Mouse (Mus musculus): ENCODE data around the gene Abca15. TPM values are rescaled to one million over a fixed set of nuclear protein-coding genes. Genes with fewer than 3 reads are reported as not detected.

Abca15 gene
- polyA plus RNA-seq, 1 experiment, result not detected

GRCm38 (mm10) chr7:120361159-120361558, 32.7 kb downstream of the Abca15 start:
- H3K4me3 ChIP-seq (ENCODE audit: control insufficient read depth, insufficient read depth, low read length), result no peak overlapping the region
- H3K36me3 ChIP-seq (ENCODE audit: control insufficient read depth, insufficient read depth, low read length), result no peaks in the 10 kb centered on the region
- H3K27me3 ChIP-seq (ENCODE audit: control insufficient read depth, insufficient read depth, low read length), result no peaks in the 10 kb centered on the region
- TF ChIP-seq CTCF (IDR thresholded peaks at IDR 0.05; ENCODE audit: borderline replicate concordance, control insufficient read depth, extremely low read depth, insufficient read depth, low read length, poor library complexity), result no peak
- H3K4me1 ChIP-seq (replicated peaks; ENCODE audit: control insufficient read depth, insufficient read depth, low read length), result no peaks in the 10 kb centered on the region
- DNase-seq, result no peak
- H3K27ac ChIP-seq (ENCODE audit: control insufficient read depth, insufficient read depth, low read length), result no peak overlapping the region
- 44% methylated on average over 13 of the region's 13 CpGs for WGBS

GRCm38 (mm10) chr7:120409447-120409846, 81.0 kb downstream of the Abca15 start, which contains the start of gene Abca16:
Gene Abca16 (plus strand): TSS chr7:120409647.
- Histone ChIP-seq H3K27me3 (ENCODE audit: control insufficient read depth, insufficient read depth, low read length) (no peaks in the 10 kb centered on the region), H3K4me1 (replicated peaks; ENCODE audit: control insufficient read depth, insufficient read depth, low read length) (no peaks in the 10 kb centered on the region), H3K36me3 (ENCODE audit: control insufficient read depth, insufficient read depth, low read length) (no peaks in the 10 kb centered on the region), H3K4me3 (ENCODE audit: control insufficient read depth, insufficient read depth, low read length) (no peak within 1 kb of the TSS), H3K27ac (ENCODE audit: control insufficient read depth, insufficient read depth, low read length) (no peak within 1 kb of the TSS)
- 78% methylated on average over 10 of the region's 10 CpGs for WGBS
- TF ChIP-seq POLR2A (IDR thresholded peaks at IDR 0.05; ENCODE audit: control insufficient read depth, extremely low read depth, insufficient read depth, low read length, poor library complexity), result no peak
- no peak for TF ChIP-seq CTCF (IDR thresholded peaks at IDR 0.05; ENCODE audit: borderline replicate concordance, control insufficient read depth, extremely low read depth, insufficient read depth, low read length, poor library complexity)
- no peak for DNase-seq

DNA sequence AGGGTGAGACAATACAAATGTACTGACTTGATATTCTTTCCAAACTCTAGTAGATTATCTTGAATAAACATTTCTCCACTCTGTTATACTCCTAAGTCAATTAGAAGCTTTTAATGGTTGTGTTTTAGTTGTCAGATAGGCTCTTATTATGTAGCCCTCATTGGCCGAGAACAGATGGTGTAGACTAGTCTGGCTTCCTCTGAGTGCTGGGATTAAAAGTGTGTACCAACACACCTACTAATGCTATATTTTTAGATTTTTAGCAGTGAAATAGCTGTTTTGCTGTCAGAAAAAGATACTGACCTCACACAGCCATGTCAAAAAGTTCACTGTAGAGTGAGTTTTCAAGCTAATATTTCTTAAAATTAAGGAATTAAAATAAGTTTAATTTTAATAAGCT, 83.9 kb downstream of the Abca15 start:
- no peaks in the 10 kb centered on the region for H3K4me1 ChIP-seq (replicated peaks; ENCODE audit: control insufficient read depth, insufficient read depth, low read length)
- H3K27me3 ChIP-seq (ENCODE audit: control insufficient read depth, insufficient read depth, low read length), result no peaks in the 10 kb centered on the region
- DNase-seq, result no peak
- no peaks in the 10 kb centered on the region for H3K36me3 ChIP-seq (ENCODE audit: control insufficient read depth, insufficient read depth, low read length)
- TF ChIP-seq POLR2A (IDR thresholded peaks at IDR 0.05; ENCODE audit: control insufficient read depth, extremely low read depth, insufficient read depth, low read length, poor library complexity) (no peak), CTCF (IDR thresholded peaks at IDR 0.05; ENCODE audit: borderline replicate concordance, control insufficient read depth, extremely low read depth, insufficient read depth, low read length, poor library complexity) (no peak)
- no peak overlapping the region for H3K4me3 ChIP-seq (ENCODE audit: control insufficient read depth, insufficient read depth, low read length)
- WGBS, result 93% methylated on average over 1 of the region's 1 CpGs
- no peak overlapping the region for H3K27ac ChIP-seq (ENCODE audit: control insufficient read depth, insufficient read depth, low read length)

DNA sequence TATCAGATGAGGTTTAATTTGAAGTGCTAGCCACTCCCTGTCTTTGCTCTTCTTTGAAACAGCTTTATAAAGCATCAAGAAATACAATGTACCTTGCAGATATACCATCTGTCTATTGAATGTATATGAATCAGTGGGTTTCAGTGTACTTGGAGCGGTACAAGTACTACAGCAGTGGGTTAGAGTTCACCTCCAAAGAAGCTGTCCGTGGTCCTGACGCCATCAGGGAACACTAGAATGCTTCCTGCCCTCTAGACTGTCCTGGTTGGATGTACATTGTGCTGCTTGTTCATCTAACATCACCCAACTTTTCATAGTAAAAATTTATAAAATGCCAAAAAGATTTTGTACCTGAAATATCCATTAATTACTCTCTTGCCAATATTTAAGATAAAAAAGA, 98.2 kb downstream of the Abca15 start:
- Histone ChIP-seq H3K27me3 (ENCODE audit: control insufficient read depth, insufficient read depth, low read length) (no peaks in the 10 kb centered on the region), H3K27ac (ENCODE audit: control insufficient read depth, insufficient read depth, low read length) (no peak overlapping the region), H3K4me3 (ENCODE audit: control insufficient read depth, insufficient read depth, low read length) (no peak overlapping the region), H3K36me3 (ENCODE audit: control insufficient read depth, insufficient read depth, low read length) (no peaks in the 10 kb centered on the region), H3K4me1 (replicated peaks; ENCODE audit: control insufficient read depth, insufficient read depth, low read length) (no peaks in the 10 kb centered on the region)
- no peak for DNase-seq
- WGBS, result 46% methylated on average over 3 of the region's 3 CpGs
- no peak for TF ChIP-seq CTCF (IDR thresholded peaks at IDR 0.05; ENCODE audit: borderline replicate concordance, control insufficient read depth, extremely low read depth, insufficient read depth, low read length, poor library complexity)
- TF ChIP-seq POLR2A (IDR thresholded peaks at IDR 0.05; ENCODE audit: control insufficient read depth, extremely low read depth, insufficient read depth, low read length, poor library complexity), result no peak

GRCm38 (mm10) chr7:120431464-120431863, 103.0 kb downstream of the Abca15 start:
- Histone ChIP-seq H3K27me3 (ENCODE audit: control insufficient read depth, insufficient read depth, low read length) (no peaks in the 10 kb centered on the region), H3K4me1 (replicated peaks; ENCODE audit: control insufficient read depth, insufficient read depth, low read length) (no peaks in the 10 kb centered on the region), H3K36me3 (ENCODE audit: control insufficient read depth, insufficient read depth, low read length) (no peaks in the 10 kb centered on the region), H3K4me3 (ENCODE audit: control insufficient read depth, insufficient read depth, low read length) (no peak overlapping the region), H3K27ac (ENCODE audit: control insufficient read depth, insufficient read depth, low read length) (no peak overlapping the region)
- DNase-seq, result no peak
- no peak for TF ChIP-seq CTCF (IDR thresholded peaks at IDR 0.05; ENCODE audit: borderline replicate concordance, control insufficient read depth, extremely low read depth, insufficient read depth, low read length, poor library complexity)
- TF ChIP-seq POLR2A (IDR thresholded peaks at IDR 0.05; ENCODE audit: control insufficient read depth, extremely low read depth, insufficient read depth, low read length, poor library complexity), result no peak

Other genes starting within 250 kb of the Abca15 start
- 0.23 and 0.30 TPM in 2 replicates for gene Dnah3, start 233.4 kb upstream of the Abca15 start, polyA plus RNA-seq (2012; rRNA removed)
- 6.9 and 8.9 TPM in 2 replicates for gene Tmem159, start 226.3 kb upstream of the Abca15 start, polyA plus RNA-seq (2012; rRNA removed)
- 1.1 TPM in 2 replicates for gene Zp2, start 183.4 kb upstream of the Abca15 start, polyA plus RNA-seq (2012; rRNA removed)
- 0.22 and 0.33 TPM in 2 replicates for gene Anks4b, start 154.8 kb upstream of the Abca15 start, polyA plus RNA-seq (2012; rRNA removed)
- gene Crym, start 126.6 kb upstream of the Abca15 start, polyA plus RNA-seq (2012; rRNA removed), result 0.88 and 1.2 TPM in 2 replicates
- gene Abca14, start 124.7 kb upstream of the Abca15 start, polyA plus RNA-seq (2012; rRNA removed), result not detected in 2 replicates
- gene Abca16, start 81.0 kb downstream of the Abca15 start, polyA plus RNA-seq (2012; rRNA removed), result not detected in 2 replicates